Mouse (Mus musculus) hindbrain, embryonic 14.5 days (tissue): ENCODE measurements around the gene Gpr158. TPM values are rescaled to one million over a fixed set of nuclear protein-coding genes. Genes with fewer than 3 reads are reported as not detected.
A peak's percentile ranks its signal among the peaks of the same experiment; 100 is the strongest.

ENCODE experiments used
- ATAC-seq: fragments of 200-750 bp; cut with Nextera tagmentation; 2 replicates; pipeline ENCODE4 v1.8.0; 2017; ENCODE audit warnings: moderate number of reproducible peaks, mild to moderate bottlenecking, moderate TSS enrichment, moderate library complexity; ENCODE audit not compliant: low FRiP score
- DNase-seq: peaks from one replicate; pipeline ENCODE4 v3.0.0-alpha.2; 2015; ENCODE audit warnings: low spot score
- H3K27ac ChIP-seq: fragments of 300-500 bp; sonication (generic); 2 replicates; pipeline ENCODE4 v1.5.1; 2014; ENCODE audit warnings: mild to moderate bottlenecking, moderate library complexity
- H3K27me3 ChIP-seq: fragments of 300-500 bp; sonication (generic); 2 replicates; pipeline ENCODE4 v1.6.1; 2014; ENCODE audit warnings: mild to moderate bottlenecking, low read length, mixed read lengths; ENCODE audit not compliant: control insufficient read depth, insufficient read depth
- H3K36me3 ChIP-seq: fragments of 300-500 bp; sonication (generic); replicated peaks from 2 replicates; pipeline ENCODE4 v1.6.1; 2014; ENCODE audit not compliant: control insufficient read depth, insufficient read depth
- H3K4me1 ChIP-seq: fragments of 300-500 bp; sonication (generic); replicated peaks from 2 replicates; pipeline ENCODE4 v1.6.1; 2014; ENCODE audit warnings: antibody characterized with exemption, low read length, mixed read lengths; ENCODE audit not compliant: control insufficient read depth, insufficient read depth
- H3K4me2 ChIP-seq: fragments of 300-500 bp; sonication (generic); replicated peaks from 2 replicates; pipeline ENCODE4 v1.6.1; 2014; ENCODE audit warnings: mild to moderate bottlenecking, moderate library complexity
- H3K4me3 ChIP-seq: fragments of 300-500 bp; sonication (generic); replicated peaks from 2 replicates; pipeline ENCODE4 v1.5.1; 2014; ENCODE audit warnings: mild to moderate bottlenecking, low read length
- H3K9ac ChIP-seq: fragments of 300-500 bp; sonication (generic); 2 replicates; pipeline ENCODE4 v1.6.1; 2014
- H3K9me3 ChIP-seq: fragments of 300-500 bp; sonication (generic); 2 replicates; pipeline ENCODE4 v1.6.1; 2016; ENCODE audit warnings: low read length; ENCODE audit not compliant: control insufficient read depth
- WGBS: fragments of 180-500 bp; shearing (Covaris S2); extraction: QIAGEN DNeasy Blood & Tissue Kit; methylation state at CpG from one replicate; pipeline ENCODE4 v1.1.7; 2014; 5-methylcytosine and 5-hydroxymethylcytosine counted together
- polyA plus RNA-seq: library from polyadenylated mRNA; unstranded; fragments of >200 nt; fragmentation: Nextera tagmentation; extraction: Ambion mirVana; gene quantifications from 2 replicates; pipeline ENCODE4 v1.2.1, GENCODE M21; 2014

Gene Gpr158
- polyA plus RNA-seq, result 4.9 and 5.8 TPM in 2 replicates

DNA sequence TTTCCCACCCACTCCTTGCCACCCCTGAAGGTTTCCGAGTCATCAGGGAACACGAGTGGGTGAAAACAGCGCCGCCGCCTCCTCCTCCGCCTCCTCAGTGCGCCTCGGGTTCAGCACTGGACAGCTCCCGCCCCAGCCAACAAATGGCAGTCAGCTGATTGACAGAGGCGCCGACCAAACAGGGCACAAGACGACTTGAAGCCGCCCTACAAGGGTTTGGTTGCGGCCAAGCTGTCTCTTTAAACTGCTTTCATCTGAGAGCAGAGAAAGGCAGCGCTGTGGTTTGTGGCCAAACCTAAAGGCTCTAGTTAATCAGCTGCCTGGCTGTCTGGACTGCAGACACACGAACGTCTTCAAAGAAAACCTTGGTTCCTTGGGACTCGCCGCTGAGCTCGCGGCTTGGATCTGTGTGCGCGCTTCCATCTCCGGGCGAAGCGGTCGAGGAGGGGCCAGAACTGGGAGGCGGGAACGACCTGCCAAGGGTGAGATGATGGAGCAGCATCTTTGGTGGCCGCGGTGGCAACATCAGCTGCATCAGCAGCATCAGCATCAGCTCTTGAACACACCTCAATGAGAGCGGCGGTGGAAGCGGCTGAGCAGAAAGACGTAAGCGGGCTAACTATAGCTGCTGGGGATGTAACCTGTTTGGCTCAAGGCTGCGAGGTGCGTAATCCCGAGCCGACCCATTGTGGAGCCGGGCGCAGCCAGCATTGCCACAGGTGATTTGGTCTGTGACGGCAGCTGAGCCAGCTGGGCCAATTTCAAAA, at the start of gene Gpr158:
Gene Gpr158 (plus strand): TSS at position 198 of the 767 bp plus-strand sequence.
- DNase-seq (peak; percentile 84), ATAC-seq (peak; percentile 98)
- Histone ChIP-seq H3K4me1 (peaks cover 16% of the 10 kb centered on the region), H3K27me3 (peaks cover 14% of the 10 kb centered on the region), H3K4me2 (peak within 1 kb of the TSS; percentile 82), H3K9me3 (no peaks in the 10 kb centered on the region), H3K4me3 (peak within 1 kb of the TSS; percentile 43), H3K27ac (peak within 1 kb of the TSS; percentile 76), H3K36me3 (no peaks in the 10 kb centered on the region), H3K9ac (peak within 1 kb of the TSS; percentile 60)
- WGBS, result 2% methylated on average over 43 of the region's 43 CpGs

- Histone ChIP-seq H3K9ac (no peak overlapping the region), H3K4me1 (no peaks in the 10 kb centered on the region), H3K27ac (no peak overlapping the region), H3K9me3 (no peaks in the 10 kb centered on the region), H3K27me3 (no peaks in the 10 kb centered on the region), H3K36me3 (no peaks in the 10 kb centered on the region), H3K4me2 (no peak overlapping the region), H3K4me3 (no peak overlapping the region)
- DNase-seq (no peak), ATAC-seq (no peak)
- 80% methylated on average over 5 of the region's 5 CpGs for WGBS
Measured at GRCm38 (mm10) chr2:21343821-21344220, 23.5 kb upstream of the Gpr158 start.

- 12% methylated on average over 44 of the region's 44 CpGs for WGBS
- Histone ChIP-seq H3K27ac (no peak overlapping the region), H3K4me2 (peak overlapping the region; percentile 82), H3K4me3 (peak overlapping the region; percentile 43), H3K9ac (peak overlapping the region; percentile 60), H3K27me3 (peaks cover 14% of the 10 kb centered on the region), H3K9me3 (no peaks in the 10 kb centered on the region), H3K36me3 (no peaks in the 10 kb centered on the region), H3K4me1 (peaks cover 16% of the 10 kb centered on the region)
- ATAC-seq (peak; percentile 24; the same call in 1 of the 2 replicates), DNase-seq (no peak)
Measured at GRCm38 (mm10) chr2:21368351-21369170, 1.2 kb downstream of the Gpr158 start.

GRCm38 (mm10) chr2:21369171-21369485, 1.8 kb downstream of the Gpr158 start:
- no peak for DNase-seq
- Histone ChIP-seq H3K27me3 (peaks cover 14% of the 10 kb centered on the region), H3K27ac (no peak overlapping the region), H3K9me3 (no peaks in the 10 kb centered on the region), H3K4me3 (peak overlapping the region; percentile 43), H3K4me2 (peak overlapping the region; percentile 82), H3K36me3 (no peaks in the 10 kb centered on the region), H3K4me1 (peaks cover 16% of the 10 kb centered on the region), H3K9ac (peak overlapping the region; percentile 60; the same call in 1 of the 2 replicates)
- no peak for ATAC-seq
- WGBS, result 51% methylated on average over 6 of the region's 6 CpGs

GRCm38 (mm10) chr2:21369556-21369955, 2.2 kb downstream of the Gpr158 start:
- peaks cover 14% of the 10 kb centered on the region for H3K27me3 ChIP-seq
- WGBS, result 59% methylated on average over 2 of the region's 2 CpGs

GRCm38 (mm10) chr2:21379516-21379915, 12.2 kb downstream of the Gpr158 start:
- no peak overlapping the region for H3K4me2 ChIP-seq
- 83% methylated on average over 2 of the region's 2 CpGs for WGBS
- H3K4me3 ChIP-seq, result no peak overlapping the region
- ATAC-seq, result no peak
- H3K27ac ChIP-seq, result no peak overlapping the region
- no peaks in the 10 kb centered on the region for H3K36me3 ChIP-seq
- no peaks in the 10 kb centered on the region for H3K9me3 ChIP-seq
- no peaks in the 10 kb centered on the region for H3K4me1 ChIP-seq
- DNase-seq, result no peak
- no peak overlapping the region for H3K9ac ChIP-seq
- no peaks in the 10 kb centered on the region for H3K27me3 ChIP-seq

More at GRCm38 (mm10) chr2:21369556-21369955, 2.2 kb downstream of the Gpr158 start:
- H3K36me3 ChIP-seq, result no peaks in the 10 kb centered on the region
- no peaks in the 10 kb centered on the region for H3K9me3 ChIP-seq
- ATAC-seq (no peak), DNase-seq (no peak)
- H3K9ac ChIP-seq, result no peak overlapping the region
- H3K27ac ChIP-seq, result no peak overlapping the region
- peak overlapping the region; percentile 82 for H3K4me2 ChIP-seq
- peaks cover 16% of the 10 kb centered on the region for H3K4me1 ChIP-seq
- H3K4me3 ChIP-seq, result peak overlapping the region; percentile 43

DNA sequence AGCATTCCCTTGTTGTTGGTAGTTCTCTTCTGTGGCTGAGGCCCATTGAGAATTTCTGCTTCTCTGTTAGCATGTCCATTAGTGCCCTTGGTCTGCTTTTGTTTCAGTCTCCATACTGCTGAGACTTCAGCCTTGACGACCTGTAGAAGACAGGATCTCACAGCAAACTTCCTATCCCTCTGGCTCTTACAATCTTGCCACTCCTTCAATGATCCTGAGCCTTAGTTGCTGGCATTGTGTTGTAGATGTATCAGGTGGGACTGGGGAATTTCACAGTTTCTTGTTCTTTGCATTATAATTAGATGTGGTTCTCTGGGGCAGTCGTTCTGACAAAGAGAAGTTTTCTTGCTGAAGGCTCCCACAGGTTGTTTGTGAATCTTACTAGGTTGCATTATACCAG, 25.4 kb downstream of the Gpr158 start:
- Histone ChIP-seq H3K27ac (no peak overlapping the region), H3K4me2 (no peak overlapping the region), H3K27me3 (no peaks in the 10 kb centered on the region), H3K9me3 (no peaks in the 10 kb centered on the region), H3K4me3 (no peak overlapping the region), H3K4me1 (no peaks in the 10 kb centered on the region), H3K36me3 (no peaks in the 10 kb centered on the region), H3K9ac (no peak overlapping the region)
- ATAC-seq, result no peak
- no peak for DNase-seq
- whole genome bisulfite sequencing, result 1% methylated on average over 2 of the region's 2 CpGs

DNA sequence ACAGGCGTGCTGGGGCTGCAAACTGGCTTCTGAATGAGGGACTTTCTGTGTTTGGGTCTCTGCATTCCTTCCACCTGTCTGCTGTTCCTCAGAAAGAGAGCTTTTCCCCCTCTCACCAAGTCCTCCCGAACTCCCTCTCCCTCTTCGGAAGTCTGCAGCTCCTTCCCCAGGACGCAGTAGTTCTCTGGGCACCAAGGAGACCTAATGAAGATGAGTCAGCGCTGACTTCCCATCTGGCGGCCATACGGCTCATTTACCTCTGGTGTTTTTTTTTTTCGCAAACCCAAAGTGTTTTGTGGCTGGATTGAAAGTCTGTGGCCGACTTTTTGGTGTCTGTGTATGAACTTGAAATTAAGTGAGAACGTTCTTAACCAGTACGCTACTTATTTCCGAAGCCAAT, 30.0 kb downstream of the Gpr158 start:
- Histone ChIP-seq H3K4me2 (no peak overlapping the region), H3K27me3 (no peaks in the 10 kb centered on the region), H3K9ac (no peak overlapping the region), H3K4me1 (no peaks in the 10 kb centered on the region; the same call in 1 of the 2 replicates), H3K4me3 (no peak overlapping the region), H3K27ac (no peak overlapping the region), H3K36me3 (no peaks in the 10 kb centered on the region), H3K9me3 (no peaks in the 10 kb centered on the region)
- DNase-seq, result no peak
- ATAC-seq, result no peak
- WGBS, result 85% methylated on average over 12 of the region's 12 CpGs

DNA sequence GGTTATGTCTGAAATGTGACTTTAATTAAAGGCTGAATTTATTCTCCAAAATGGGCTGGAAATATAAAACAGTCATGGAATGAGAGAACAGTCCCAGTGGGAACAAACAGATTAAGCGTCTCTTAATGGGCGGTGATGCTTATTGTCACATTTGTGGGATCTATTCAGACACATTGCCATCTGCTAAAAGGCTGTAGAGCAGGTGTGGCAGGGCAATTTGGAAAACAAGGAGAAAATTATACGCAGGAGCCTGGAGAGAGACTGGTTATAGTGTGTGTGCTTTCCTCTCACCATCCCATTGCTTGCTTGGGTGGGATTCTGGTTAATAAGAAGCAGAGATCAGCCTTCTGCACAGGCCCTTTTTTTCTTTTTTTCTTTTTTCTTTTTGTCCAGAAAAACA, 32.3 kb downstream of the Gpr158 start:
- H3K4me3 ChIP-seq, result no peak overlapping the region
- WGBS, result 32% methylated on average over 3 of the region's 3 CpGs
- ATAC-seq (peak; percentile 63; the same call in 1 of the 2 replicates), DNase-seq (no peak)
- H3K4me1 ChIP-seq, result no peaks in the 10 kb centered on the region; the same call in 1 of the 2 replicates
- H3K36me3 ChIP-seq, result no peaks in the 10 kb centered on the region
- H3K27me3 ChIP-seq, result no peaks in the 10 kb centered on the region
- no peak overlapping the region for H3K9ac ChIP-seq
- no peak overlapping the region for H3K27ac ChIP-seq
- no peak overlapping the region for H3K4me2 ChIP-seq
- H3K9me3 ChIP-seq, result no peaks in the 10 kb centered on the region
